Mouse (Mus musculus) midbrain, postnatal 0 days (tissue): ENCODE data around the gene Ppp5c. TPM values are rescaled to one million over a fixed set of nuclear protein-coding genes. Genes with fewer than 3 reads are reported as not detected.
A peak's percentile ranks its signal among the peaks of the same experiment; 100 is the strongest.

Experiments
- ATAC-seq: fragments of 200-750 bp; cut with Nextera tagmentation; 2 replicates; pipeline ENCODE4 v1.8.0; 2017; ENCODE audit warnings: moderate number of reproducible peaks, mild to moderate bottlenecking, moderate TSS enrichment, moderate library complexity; ENCODE audit not compliant: low FRiP score
- DNase-seq: peaks from one replicate; pipeline ENCODE4 v3.0.0-alpha.2; 2015; ENCODE audit warnings: low spot score
- H3K27ac ChIP-seq: fragments of 300-500 bp; sonication (generic); 2 replicates; pipeline ENCODE4 v1.5.1; 2014; ENCODE audit warnings: low read depth, mild to moderate bottlenecking, low read length, mixed read lengths
- H3K27me3 ChIP-seq: fragments of 300-500 bp; sonication (generic); 2 replicates; pipeline ENCODE4 v1.6.1; 2014; ENCODE audit warnings: low read length, control low read depth, mixed read lengths; ENCODE audit not compliant: insufficient read depth
- H3K36me3 ChIP-seq: fragments of 300-500 bp; sonication (generic); 2 replicates; pipeline ENCODE4 v1.6.1; 2014; ENCODE audit warnings: low read length, control low read depth, mixed read lengths; ENCODE audit not compliant: insufficient read depth
- H3K4me1 ChIP-seq: fragments of 300-500 bp; sonication (generic); 2 replicates; pipeline ENCODE4 v1.6.1; 2014; ENCODE audit warnings: mild to moderate bottlenecking, control low read depth, antibody characterized with exemption, low read length, mixed read lengths; ENCODE audit not compliant: insufficient read depth
- H3K4me2 ChIP-seq: fragments of 300-500 bp; sonication (generic); 2 replicates; pipeline ENCODE4 v1.6.1; 2014; ENCODE audit warnings: low read depth, mild to moderate bottlenecking, low read length, mixed read lengths; ENCODE audit not compliant: poor library complexity, severe bottlenecking
- H3K4me3 ChIP-seq: fragments of 300-500 bp; sonication (generic); 2 replicates; pipeline ENCODE4 v1.5.1; 2014; ENCODE audit warnings: low read depth, mild to moderate bottlenecking, low read length, moderate library complexity
- H3K9ac ChIP-seq: fragments of 300-500 bp; sonication (generic); replicated peaks from 2 replicates; pipeline ENCODE4 v1.6.1; 2014; ENCODE audit warnings: mild to moderate bottlenecking, low read length, moderate library complexity, mixed read lengths; ENCODE audit not compliant: poor library complexity, severe bottlenecking
- H3K9me3 ChIP-seq: fragments of 300-500 bp; sonication (generic); 2 replicates; pipeline ENCODE4 v1.6.1; 2016; ENCODE audit warnings: low read length, control low read depth
- CTCF ChIP-seq: IDR thresholded peaks from 2 replicates; pipeline ENCODE4 v1.5.1; 2016; ENCODE audit warnings: antibody characterized with exemption, mild to moderate bottlenecking
- WGBS: fragments of 180-500 bp; shearing (Covaris S2); extraction: QIAGEN DNeasy Blood & Tissue Kit; methylation state at CpG from one replicate; pipeline ENCODE4 v1.1.7; 2014; 5-methylcytosine and 5-hydroxymethylcytosine counted together
- polyA plus RNA-seq: library from polyadenylated mRNA; unstranded; fragments of >200 nt; fragmentation: Nextera tagmentation; extraction: Ambion mirVana; gene quantifications from 2 replicates; pipeline ENCODE4 v1.2.1, GENCODE M21; 2015
- total RNA-seq: library from RNA; depleted of rRNA; stranded (reverse); fragments of >200 nt; gene quantifications from 2 replicates; pipeline ENCODE4 v1.2.3, GENCODE M21; 2014

The Ppp5c gene
- total and polyA plus RNA-seq, 2 experiments from 2014 or later: 61.0 to 144 TPM

DNA sequence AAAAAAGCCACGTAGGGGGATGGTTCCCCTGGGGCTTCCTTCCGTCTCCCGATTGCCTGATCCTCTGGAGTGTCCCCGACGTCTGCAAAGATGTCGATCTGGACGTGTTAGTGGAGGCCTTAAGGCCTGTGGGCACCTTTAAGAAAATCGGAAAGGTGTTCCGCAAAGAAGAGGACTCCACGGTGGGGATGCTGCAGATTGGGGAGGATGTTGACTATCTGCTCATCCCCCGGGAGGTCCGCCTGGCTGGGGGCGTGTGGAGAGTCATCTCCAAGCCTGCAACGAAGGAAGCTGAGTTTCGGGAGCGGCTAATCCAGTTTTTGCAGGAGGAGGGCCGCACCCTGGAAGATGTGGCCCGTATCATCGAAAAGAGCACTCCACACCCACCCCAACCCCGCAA is 33.3 kb downstream of the Ppp5c start:
- Histone ChIP-seq H3K27ac (peak overlapping the region; percentile 32; the same call in 1 of the 2 replicates), H3K27me3 (no peaks in the 10 kb centered on the region), H3K4me1 (peaks cover 16% of the 10 kb centered on the region), H3K36me3 (no peaks in the 10 kb centered on the region), H3K4me2 (peak overlapping the region; percentile 44), H3K9me3 (no peaks in the 10 kb centered on the region), H3K4me3 (peak overlapping the region; percentile 30), H3K9ac (peak overlapping the region; percentile 50)
- TF ChIP-seq CTCF: no peak
- ATAC-seq (no peak), DNase-seq (no peak)
- WGBS: 14% methylated on average over 20 of the region's 20 CpGs

DNA sequence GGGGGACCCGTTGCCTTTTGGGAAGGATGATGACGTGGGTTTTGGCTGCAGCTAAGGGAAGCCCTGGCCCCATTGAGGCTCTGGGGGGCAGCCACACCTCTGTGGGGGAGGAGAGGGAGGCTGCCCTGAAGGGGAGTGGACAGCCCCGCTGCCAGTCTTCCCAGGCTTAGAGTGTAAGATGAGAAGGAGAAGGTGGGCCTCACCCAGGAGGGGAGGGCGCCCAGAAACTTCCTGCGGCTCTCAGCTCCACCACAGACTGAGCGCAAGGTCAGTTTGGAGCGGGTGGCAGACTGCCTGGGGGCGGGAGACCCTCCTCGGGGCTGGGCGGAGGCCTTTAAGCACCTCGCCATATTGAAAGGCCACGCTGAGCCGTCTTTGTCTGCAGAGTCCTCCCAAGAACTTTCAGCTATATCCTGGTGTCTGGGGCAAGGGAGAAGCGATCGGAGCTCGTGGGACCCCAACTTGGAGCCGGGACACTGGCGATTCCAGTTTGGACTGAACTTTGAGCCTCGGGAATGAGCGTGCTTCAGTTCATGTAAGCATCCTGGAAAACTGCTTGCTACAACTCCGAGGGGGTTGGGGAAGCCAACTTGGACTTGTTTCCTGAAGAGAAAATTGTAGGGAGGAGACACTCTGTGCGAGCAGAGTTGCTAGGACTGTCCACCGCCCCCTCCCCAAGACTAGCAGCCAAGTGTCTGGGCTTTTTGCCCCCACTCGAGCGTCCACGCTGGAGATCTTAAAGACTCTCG is 33.9 kb downstream of the Ppp5c start:
- H3K27ac ChIP-seq: peak overlapping the region; percentile 32; the same call in 1 of the 2 replicates
- peak overlapping the region; percentile 44 for H3K4me2 ChIP-seq
- TF ChIP-seq CTCF: no peak
- H3K27me3 ChIP-seq: no peaks in the 10 kb centered on the region
- no peaks in the 10 kb centered on the region for H3K9me3 ChIP-seq
- peak overlapping the region; percentile 50 for H3K9ac ChIP-seq
- ATAC-seq (peak; percentile 60), DNase-seq (peak; percentile 75)
- no peaks in the 10 kb centered on the region for H3K36me3 ChIP-seq
- H3K4me3 ChIP-seq: peak overlapping the region; percentile 30
- H3K4me1 ChIP-seq: peaks cover 16% of the 10 kb centered on the region
- 13% methylated on average over 26 of the region's 27 CpGs for WGBS

DNA sequence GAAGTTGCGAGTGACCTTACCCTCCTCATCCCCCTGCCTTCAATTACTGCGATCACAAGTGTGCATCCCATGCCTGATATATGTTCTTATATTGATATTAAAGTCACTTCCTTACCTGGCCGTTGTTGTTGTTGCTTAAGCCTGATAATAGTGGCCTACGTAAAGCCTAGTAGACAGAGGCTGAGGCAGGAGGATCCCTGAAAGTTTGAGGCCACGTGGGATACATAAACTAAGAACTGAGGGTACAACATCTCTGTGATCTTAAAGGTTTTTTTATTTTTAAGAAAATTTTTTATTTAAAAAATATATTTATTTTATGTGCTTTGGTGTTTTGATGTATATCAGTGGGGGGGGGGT is 35.3 kb downstream of the Ppp5c start, which contains the start of gene Ccdc8:
Gene Ccdc8 (plus strand): TSS at position 258 of the 357 bp plus-strand sequence.
- Histone ChIP-seq H3K27me3 (no peaks in the 10 kb centered on the region), H3K27ac (peak within 1 kb of the TSS; percentile 63), H3K36me3 (no peaks in the 10 kb centered on the region), H3K9me3 (no peaks in the 10 kb centered on the region), H3K9ac (0 out of 2 replicates have a peak within 1 kb of the TSS, but pooled peaks have one; percentile 29), H3K4me2 (peak within 1 kb of the TSS; percentile 44; the same call in 1 of the 2 replicates), H3K4me1 (peaks cover 18% of the 10 kb centered on the region), H3K4me3 (peak within 1 kb of the TSS; percentile 30)
- TF ChIP-seq CTCF: no peak
- DNase-seq: no peak
- no peak for ATAC-seq
- WGBS: 94% methylated on average over 5 of the region's 5 CpGs

DNA sequence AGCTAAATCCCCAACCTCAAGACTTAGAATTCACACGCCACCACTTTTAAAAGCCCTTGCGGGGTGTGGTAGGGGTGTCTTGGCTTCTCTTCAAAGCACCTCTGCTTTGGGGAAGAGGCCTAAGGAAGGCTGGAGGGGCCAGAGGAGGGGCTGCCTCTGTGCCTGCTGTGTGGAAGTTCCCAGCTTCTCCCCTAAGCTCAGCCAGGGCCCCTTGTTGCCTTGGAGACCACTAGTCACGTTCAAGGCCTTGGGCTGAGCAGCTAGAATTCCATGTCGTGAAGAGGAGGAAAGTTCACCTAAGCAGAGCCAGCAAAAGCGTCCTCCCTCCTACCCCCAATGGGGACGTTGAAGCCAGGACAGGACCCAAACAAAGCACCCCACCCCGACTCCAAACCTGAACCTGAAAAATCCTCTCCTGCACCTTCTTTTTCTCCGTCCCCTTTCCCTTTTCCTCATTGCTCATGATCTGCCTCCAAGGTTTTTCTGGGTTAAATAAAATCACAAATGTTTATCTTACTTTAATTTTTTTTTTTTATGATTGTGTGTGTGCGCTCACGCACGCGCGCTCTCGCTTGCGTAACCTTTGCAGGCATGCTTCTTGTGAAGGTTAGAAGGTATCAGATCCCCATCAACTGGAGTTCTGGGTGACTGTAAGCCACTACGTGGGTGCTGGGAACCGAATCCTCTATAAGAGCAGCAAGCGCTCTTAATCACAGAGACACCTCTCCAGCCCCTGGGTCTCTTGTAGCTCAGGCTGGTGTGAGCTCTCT is 35.9 kb downstream of the Ppp5c start:
- ATAC-seq (0 out of 2 replicates have a peak, but pooled peaks have one; percentile 44), DNase-seq (peak; percentile 69)
- no peak for TF ChIP-seq CTCF
- Histone ChIP-seq H3K9ac (0 out of 2 replicates have a peak overlapping the region, but pooled peaks have one; percentile 29), H3K4me2 (peak overlapping the region; percentile 15; the same call in 1 of the 2 replicates), H3K4me1 (peaks cover 19% of the 10 kb centered on the region), H3K36me3 (no peaks in the 10 kb centered on the region), H3K27ac (peak overlapping the region; percentile 63), H3K9me3 (no peaks in the 10 kb centered on the region), H3K27me3 (no peaks in the 10 kb centered on the region), H3K4me3 (no peak overlapping the region)
- 50% methylated on average over 18 of the region's 18 CpGs for WGBS

DNA sequence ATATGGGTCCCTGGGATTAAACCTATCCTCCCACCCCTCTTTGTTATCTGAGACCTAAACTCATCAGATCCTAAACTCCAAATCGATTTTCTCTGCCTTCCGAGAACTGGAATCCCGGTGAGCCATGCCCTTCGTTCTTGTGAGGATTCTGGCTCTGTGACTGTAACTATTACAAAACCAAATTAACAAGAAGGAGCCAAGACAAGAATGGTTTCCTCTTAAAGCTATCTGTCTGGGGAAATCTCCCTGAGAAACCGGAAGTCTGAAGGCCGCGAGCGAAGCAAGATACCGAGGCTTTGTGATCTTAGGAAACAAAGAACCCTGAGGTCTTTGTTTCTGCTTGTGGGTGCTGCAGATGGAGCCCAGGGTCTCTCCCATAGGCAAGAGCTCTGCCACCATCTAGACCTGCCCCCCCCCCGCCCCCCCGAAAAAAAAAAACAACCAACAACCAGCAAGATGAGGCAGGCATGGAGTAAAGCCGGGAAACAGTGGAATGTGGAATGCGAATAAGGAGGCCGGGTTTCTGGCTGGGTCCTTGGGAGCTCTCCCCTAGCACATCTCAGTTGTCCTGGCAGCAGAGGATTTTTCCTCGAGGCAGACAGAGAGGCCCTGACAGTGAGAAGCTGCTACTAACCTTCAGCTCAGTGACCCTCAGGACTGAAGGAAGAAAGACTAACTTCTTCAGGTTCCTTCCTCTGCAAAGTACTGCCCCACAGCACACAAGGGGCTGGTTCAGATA is 37.5 kb downstream of the Ppp5c start:
- H3K9ac ChIP-seq: 0 out of 2 replicates have a peak overlapping the region, but pooled peaks have one; percentile 24
- no peak for ATAC-seq
- no peak for TF ChIP-seq CTCF
- H3K4me1 ChIP-seq: peaks cover 19% of the 10 kb centered on the region
- H3K4me3 ChIP-seq: no peak overlapping the region
- no peaks in the 10 kb centered on the region for H3K27me3 ChIP-seq
- WGBS: 21% methylated on average over 15 of the region's 15 CpGs
- no peak for DNase-seq
- no peaks in the 10 kb centered on the region for H3K9me3 ChIP-seq
- no peaks in the 10 kb centered on the region for H3K36me3 ChIP-seq
- peak overlapping the region; percentile 39 for H3K27ac ChIP-seq
- H3K4me2 ChIP-seq: no peak overlapping the region
